Mouse (Mus musculus): ENCODE data around the gene Notch2. TPM values are rescaled to one million over a fixed set of nuclear protein-coding genes. Genes with fewer than 3 reads are reported as not detected.

The Notch2 gene
- polyA plus RNA-seq, 1 experiment from 2014 or later, result 18.3 TPM

- no peaks in the 10 kb centered on the region for H3K36me3 ChIP-seq (ENCODE audit: insufficient read depth, low read length)
- no peak overlapping the region for H3K9ac ChIP-seq (replicated peaks; ENCODE audit: low read depth)
- peaks cover 4% of the 10 kb centered on the region for H3K4me1 ChIP-seq (ENCODE audit: insufficient read depth, low read depth, low read length)
- TF ChIP-seq EP300 (IDR thresholded peaks at IDR 0.05), result no peak
- no peak for TF ChIP-seq CTCF (IDR thresholded peaks at IDR 0.05)
- no peaks in the 10 kb centered on the region for H3K9me3 ChIP-seq (ENCODE audit: low read length)
- no peaks in the 10 kb centered on the region for H3K27me3 ChIP-seq (replicated peaks; ENCODE audit: insufficient read depth, low read length)
- H3K27ac ChIP-seq (ENCODE audit: low read length), result no peak overlapping the region
- no peak overlapping the region for H3K4me2 ChIP-seq (replicated peaks; ENCODE audit: low read depth, low read length)
- peak; percentile 46 for DNase-seq (ENCODE audit: low spot score)
- peak; percentile 50 for ATAC-seq
- H3K4me3 ChIP-seq (ENCODE audit: low read depth, low read length), result no peak overlapping the region
- 49% methylated on average over 6 of the region's 6 CpGs for WGBS
Observed at GRCm38 (mm10) chr3:98036161-98036560, 22.8 kb downstream of the Notch2 start.

GRCm38 (mm10) chr3:98037151-98037550 lies 23.8 kb downstream of the Notch2 start:
- ATAC-seq, result no peak

GRCm38 (mm10) chr3:98038658-98039057 lies 25.3 kb downstream of the Notch2 start:
- WGBS, result 38% methylated on average over 8 of the region's 8 CpGs
- H3K4me1 ChIP-seq (ENCODE audit: insufficient read depth, low read depth, low read length), result peaks cover 18% of the 10 kb centered on the region
- no peak for DNase-seq (ENCODE audit: low spot score)
- H3K4me3 ChIP-seq (ENCODE audit: low read depth, low read length), result no peak overlapping the region
- no peak overlapping the region for H3K27ac ChIP-seq (ENCODE audit: low read length)
- H3K36me3 ChIP-seq (ENCODE audit: insufficient read depth, low read length), result no peaks in the 10 kb centered on the region
- no peak overlapping the region for H3K4me2 ChIP-seq (replicated peaks; ENCODE audit: low read depth, low read length)
- TF ChIP-seq CTCF (IDR thresholded peaks at IDR 0.05) (no peak), EP300 (IDR thresholded peaks at IDR 0.05) (no peak)
- H3K27me3 ChIP-seq (replicated peaks; ENCODE audit: insufficient read depth, low read length), result no peaks in the 10 kb centered on the region
- no peak for ATAC-seq
- H3K9ac ChIP-seq (replicated peaks; ENCODE audit: low read depth), result no peak overlapping the region
- no peaks in the 10 kb centered on the region for H3K9me3 ChIP-seq (ENCODE audit: low read length)

More at GRCm38 (mm10) chr3:98037151-98037550, 23.8 kb downstream of the Notch2 start:
- Histone ChIP-seq H3K9me3 (ENCODE audit: low read length) (no peaks in the 10 kb centered on the region), H3K27ac (ENCODE audit: low read length) (no peak overlapping the region), H3K36me3 (ENCODE audit: insufficient read depth, low read length) (no peaks in the 10 kb centered on the region), H3K27me3 (replicated peaks; ENCODE audit: insufficient read depth, low read length) (no peaks in the 10 kb centered on the region), H3K9ac (replicated peaks; ENCODE audit: low read depth) (no peak overlapping the region), H3K4me2 (replicated peaks; ENCODE audit: low read depth, low read length) (no peak overlapping the region), H3K4me3 (ENCODE audit: low read depth, low read length) (no peak overlapping the region), H3K4me1 (ENCODE audit: insufficient read depth, low read depth, low read length) (peaks cover 4% of the 10 kb centered on the region)
- no peak for TF ChIP-seq CTCF (IDR thresholded peaks at IDR 0.05)
- no peak for TF ChIP-seq EP300 (IDR thresholded peaks at IDR 0.05)
- 74% methylated on average over 7 of the region's 7 CpGs for WGBS
- no peak for DNase-seq (ENCODE audit: low spot score)

GRCm38 (mm10) chr3:98039223-98039622 lies 25.9 kb downstream of the Notch2 start:
- ATAC-seq (no peak), DNase-seq (ENCODE audit: low spot score) (no peak)
- H3K9me3 ChIP-seq (ENCODE audit: low read length), result no peaks in the 10 kb centered on the region
- H3K4me1 ChIP-seq (ENCODE audit: insufficient read depth, low read depth, low read length), result peaks cover 24% of the 10 kb centered on the region
- no peak overlapping the region for H3K27ac ChIP-seq (ENCODE audit: low read length)
- no peak overlapping the region for H3K4me3 ChIP-seq (ENCODE audit: low read depth, low read length)
- WGBS, result 40% methylated on average over 3 of the region's 5 CpGs
- H3K4me2 ChIP-seq (replicated peaks; ENCODE audit: low read depth, low read length), result no peak overlapping the region
- H3K27me3 ChIP-seq (replicated peaks; ENCODE audit: insufficient read depth, low read length), result no peaks in the 10 kb centered on the region
- H3K9ac ChIP-seq (replicated peaks; ENCODE audit: low read depth), result no peak overlapping the region
- no peaks in the 10 kb centered on the region for H3K36me3 ChIP-seq (ENCODE audit: insufficient read depth, low read length)
- TF ChIP-seq EP300 (IDR thresholded peaks at IDR 0.05) (no peak), CTCF (IDR thresholded peaks at IDR 0.05) (no peak)

- H3K27me3 ChIP-seq (replicated peaks; ENCODE audit: insufficient read depth, low read length), result no peaks in the 10 kb centered on the region
- TF ChIP-seq CTCF (IDR thresholded peaks at IDR 0.05) (no peak), EP300 (IDR thresholded peaks at IDR 0.05) (no peak)
- 41% methylated on average over 16 of the region's 16 CpGs for WGBS
- no peak overlapping the region for H3K9ac ChIP-seq (replicated peaks; ENCODE audit: low read depth)
- no peaks in the 10 kb centered on the region for H3K36me3 ChIP-seq (ENCODE audit: insufficient read depth, low read length)
- DNase-seq (ENCODE audit: low spot score) (no peak), ATAC-seq (0 out of 2 replicates have a peak, but pooled peaks have one; percentile 1)
- no peak overlapping the region for H3K4me2 ChIP-seq (replicated peaks; ENCODE audit: low read depth, low read length)
- H3K4me3 ChIP-seq (ENCODE audit: low read depth, low read length), result no peak overlapping the region
- no peaks in the 10 kb centered on the region for H3K9me3 ChIP-seq (ENCODE audit: low read length)
- no peak overlapping the region for H3K27ac ChIP-seq (ENCODE audit: low read length)
- peaks cover 24% of the 10 kb centered on the region for H3K4me1 ChIP-seq (ENCODE audit: insufficient read depth, low read depth, low read length)
Observed at GRCm38 (mm10) chr3:98039666-98040456, 26.5 kb downstream of the Notch2 start.

GRCm38 (mm10) chr3:98040836-98041235 lies 27.5 kb downstream of the Notch2 start:
- peaks cover 24% of the 10 kb centered on the region for H3K4me1 ChIP-seq (ENCODE audit: insufficient read depth, low read depth, low read length)
- H3K9ac ChIP-seq (replicated peaks; ENCODE audit: low read depth), result no peak overlapping the region
- WGBS, result 72% methylated on average over 6 of the region's 6 CpGs
- H3K36me3 ChIP-seq (ENCODE audit: insufficient read depth, low read length), result no peaks in the 10 kb centered on the region
- ATAC-seq, result no peak
- no peak overlapping the region for H3K27ac ChIP-seq (ENCODE audit: low read length)
- no peaks in the 10 kb centered on the region for H3K27me3 ChIP-seq (replicated peaks; ENCODE audit: insufficient read depth, low read length)
- no peak for TF ChIP-seq EP300 (IDR thresholded peaks at IDR 0.05)
- TF ChIP-seq CTCF (IDR thresholded peaks at IDR 0.05), result peak; percentile 27
- DNase-seq (ENCODE audit: low spot score), result no peak
- H3K4me2 ChIP-seq (replicated peaks; ENCODE audit: low read depth, low read length), result no peak overlapping the region
- no peak overlapping the region for H3K4me3 ChIP-seq (ENCODE audit: low read depth, low read length)
- H3K9me3 ChIP-seq (ENCODE audit: low read length), result no peaks in the 10 kb centered on the region

All from lung, postnatal 0 days (tissue).